Mouse (Mus musculus): ENCODE results near the gene Olfr643.

Olfr643 gene

DNA sequence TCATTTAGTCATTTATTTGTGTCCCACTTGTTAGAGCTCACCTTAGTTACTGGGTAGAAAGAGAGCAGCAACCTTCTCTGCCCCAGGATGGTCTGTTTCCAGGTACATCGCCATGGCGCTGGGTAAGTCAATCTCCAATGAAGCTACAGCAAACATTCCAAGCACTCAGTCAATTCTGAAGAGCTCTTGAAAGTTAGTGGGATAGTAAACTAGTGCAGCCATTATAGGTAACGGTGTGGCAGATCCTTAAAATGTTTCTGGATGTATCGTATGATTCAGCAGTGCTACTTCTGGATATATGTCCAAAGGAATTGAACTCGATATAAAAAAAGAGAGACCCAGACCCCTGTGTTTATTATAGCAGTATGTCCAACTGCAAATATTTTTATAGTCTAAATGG lies at the start of gene Olfr643:
TSS of gene Olfr643 (minus strand) at position 101 of the 400 bp plus-strand sequence.
- no peak for DNase-seq (ENCODE audit: low spot score in 2 of 2)

DNA sequence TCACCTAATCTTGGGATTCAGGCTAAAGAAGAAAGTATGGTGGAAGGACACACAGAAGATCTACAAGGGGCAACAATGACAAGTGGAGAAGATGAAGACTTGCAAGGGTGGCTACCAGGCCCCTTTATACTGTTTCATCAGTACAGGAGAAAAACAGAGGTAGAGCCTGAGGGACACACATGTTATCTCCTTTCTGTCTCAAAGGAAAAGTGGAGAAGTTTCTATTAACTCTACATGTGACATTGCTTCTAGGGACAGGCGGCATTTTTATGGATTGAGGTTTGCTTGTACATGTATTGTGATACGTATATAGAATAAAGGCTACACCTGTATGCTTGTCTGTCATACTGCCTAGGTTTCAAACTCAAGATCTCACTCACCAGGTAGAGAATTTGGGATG lies 46.1 kb upstream of the Olfr643 start, which contains the start of gene Olfr648:
TSS of gene Olfr648 (minus strand) at position 101 of the 400 bp plus-strand sequence.
- no peak for DNase-seq (ENCODE audit: low spot score in 2 of 2)

DNA sequence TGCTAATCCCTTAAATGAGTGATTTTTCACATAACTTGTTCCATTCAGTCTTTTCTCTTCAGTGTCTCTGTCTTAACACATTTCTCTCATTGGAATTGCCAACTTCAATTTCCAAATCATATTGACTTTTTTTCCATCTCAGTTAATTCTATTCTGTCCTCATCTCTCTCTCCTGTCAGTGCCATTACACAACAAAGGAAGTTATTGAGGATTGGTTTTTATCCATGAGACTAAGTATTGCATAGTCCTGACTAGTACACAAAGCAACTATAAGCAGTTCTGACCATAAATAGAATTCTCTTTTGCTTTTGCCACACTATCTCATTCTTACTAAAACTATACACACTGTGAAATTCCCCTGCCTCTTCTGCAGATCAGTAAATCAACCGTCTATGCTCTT lies 41.9 kb upstream of the Olfr643 start:
- no peak for DNase-seq (ENCODE audit: low spot score in 2 of 2)

- DNase-seq (ENCODE audit: low spot score in 2 of 2) = no peak
These were observed 41.3 kb upstream of the Olfr643 start for GRCm38 (mm10) chr7:104178422-104179054.

DNA sequence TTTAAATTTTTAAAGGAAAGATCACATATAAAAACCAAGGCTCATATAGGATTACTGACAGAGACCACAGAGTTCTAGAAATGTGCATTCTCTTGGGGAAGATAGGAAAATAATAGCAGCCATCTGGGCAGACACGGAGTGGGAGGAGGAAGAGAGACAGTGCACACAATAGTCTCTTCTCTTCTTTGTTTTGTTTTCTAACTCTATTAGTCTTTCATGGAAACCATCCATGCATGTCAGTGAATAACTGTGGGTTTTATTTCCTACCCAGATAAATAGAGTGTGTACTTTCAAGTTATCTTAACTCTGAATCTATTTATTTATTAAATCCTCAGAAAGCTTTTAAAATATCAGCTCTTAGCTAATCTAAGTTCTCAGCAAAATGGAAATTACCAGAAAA lies 37.9 kb upstream of the Olfr643 start:
- DNase-seq (ENCODE audit: low spot score in 2 of 2) = no peak

DNA sequence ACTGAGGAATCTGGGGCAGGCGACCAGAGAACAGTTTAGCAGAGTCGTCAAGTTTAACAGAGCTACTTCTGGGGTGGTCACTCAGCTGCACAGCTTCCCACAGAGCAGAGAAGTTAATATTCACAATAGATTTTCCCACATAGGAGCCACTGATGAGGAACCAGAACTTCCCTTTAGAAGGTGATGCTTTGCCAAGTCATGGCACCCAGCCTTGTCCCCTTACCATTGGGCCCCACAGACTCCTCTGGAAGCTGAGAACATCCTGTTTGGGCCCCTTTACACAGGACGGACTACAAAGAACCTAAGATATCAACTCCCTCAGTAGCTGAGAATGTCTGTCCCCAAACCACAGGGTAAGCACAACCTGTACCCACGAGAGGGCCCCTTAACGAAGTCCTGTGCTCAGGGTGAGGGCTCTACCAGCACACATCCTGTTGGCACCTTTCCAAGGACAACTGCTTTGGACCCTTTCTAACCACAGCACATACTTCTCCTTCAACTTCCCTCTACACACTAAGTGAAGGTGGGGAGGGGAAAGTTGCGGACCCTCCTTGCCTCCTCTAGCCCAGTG lies 32.5 kb upstream of the Olfr643 start:
- DNase-seq (ENCODE audit: low spot score in 2 of 2) = no peak

- no peak for DNase-seq (ENCODE audit: low spot score in 2 of 2)
These were observed 29.9 kb upstream of the Olfr643 start for GRCm38 (mm10) chr7:104167105-104167504.

DNA sequence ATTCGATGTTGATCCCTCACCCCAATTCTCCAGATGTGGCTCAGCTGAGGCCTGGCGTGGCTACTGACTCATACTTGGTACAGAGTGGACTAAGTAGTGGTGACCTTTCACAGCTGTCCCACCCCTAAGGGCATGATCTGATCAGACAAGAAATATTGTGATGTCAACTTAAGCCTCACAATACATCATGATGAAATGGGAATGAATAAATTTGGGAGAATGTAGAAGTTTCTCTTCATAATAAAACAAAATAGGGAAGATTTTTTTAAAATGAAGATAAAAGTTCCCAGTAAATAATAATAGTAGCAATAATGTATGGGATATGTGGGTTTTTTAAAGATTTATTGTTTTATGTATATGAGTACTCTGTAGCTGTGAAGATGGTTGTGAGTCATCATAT lies 13.3 kb upstream of the Olfr643 start, which contains the start of gene Ubqlnl:
TSS of gene Ubqlnl (minus strand) at position 101 of the 400 bp plus-strand sequence.
- no peak for DNase-seq (ENCODE audit: low spot score in 2 of 2)

DNA sequence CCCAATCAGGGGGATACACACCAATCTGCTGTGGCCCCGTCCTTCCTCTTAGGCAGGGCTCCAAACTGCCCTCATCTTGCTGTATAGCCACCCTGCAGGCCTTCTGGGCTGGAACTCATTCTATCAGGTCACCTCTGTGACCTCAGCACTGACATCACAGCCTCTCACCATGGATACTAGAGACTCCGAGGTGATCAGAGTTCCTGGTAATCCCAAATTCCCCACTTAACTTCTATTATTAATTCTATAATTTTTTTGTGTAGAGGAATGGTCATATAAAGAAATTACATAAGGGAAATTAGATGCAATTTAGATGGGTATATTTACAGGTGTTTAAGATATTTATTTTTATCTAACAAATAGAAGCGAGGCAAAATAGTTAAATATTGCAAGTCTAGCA lies 6.0 kb upstream of the Olfr643 start, which contains the start of gene Ubqln3:
TSS of gene Ubqln3 (minus strand) at position 101 of the 400 bp plus-strand sequence.
- DNase-seq (ENCODE audit: low spot score in 2 of 2) = no peak

DNA sequence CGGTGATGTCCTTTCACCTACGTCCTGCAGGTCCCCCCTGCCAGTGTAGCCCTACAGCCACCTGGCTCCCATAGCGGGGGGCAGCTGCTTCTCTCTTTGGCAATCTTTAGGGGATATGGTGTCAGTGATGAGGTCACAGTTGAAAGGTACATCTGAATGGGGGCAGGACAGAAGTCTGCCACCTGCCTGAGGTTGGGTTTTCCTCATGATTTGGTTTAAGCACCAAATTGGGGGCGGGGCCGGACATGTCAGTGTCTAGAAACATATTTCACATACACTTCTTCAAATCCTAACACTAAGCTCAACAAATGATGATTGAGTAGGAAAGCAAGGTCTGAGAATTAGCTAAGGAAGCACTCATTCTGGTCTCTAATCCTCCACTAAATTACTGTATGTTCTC lies 7.5 kb downstream of the Olfr643 start, which contains the start of gene Ubqln5:
TSS of gene Ubqln5 (minus strand) at position 101 of the 400 bp plus-strand sequence.
- no peak for DNase-seq (ENCODE audit: low spot score in 2 of 2)

DNA sequence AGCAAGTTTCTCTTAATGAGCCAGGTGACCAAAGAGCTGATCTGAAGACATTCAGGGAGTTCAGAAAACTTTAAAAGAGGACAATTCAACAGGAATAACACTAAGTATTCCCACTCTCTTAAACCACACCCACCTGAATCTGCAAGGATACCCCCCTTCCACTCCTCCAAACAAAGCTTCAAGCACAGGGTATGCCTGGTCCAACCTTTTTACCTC lies 32.5 kb downstream of the Olfr643 start, which contains the start of gene Olfr646:
TSS of gene Olfr646 (plus strand) at position 117 of the 216 bp plus-strand sequence.
- DNase-seq (ENCODE audit: low spot score in 2 of 2) = no peak

GRCm38 (mm10) chr7:104103913-104104756 lies 33.1 kb downstream of the Olfr643 start:
- DNase-seq (ENCODE audit: low spot score in 2 of 2) = no peak

GRCm38 (mm10) chr7:104085365-104085764 lies 51.8 kb downstream of the Olfr643 start, which contains the start of gene Olfr645:
TSS of gene Olfr645 (minus strand) at chr7:104085465.
- no peak for DNase-seq (ENCODE audit: low spot score in 2 of 2)

- DNase-seq (ENCODE audit: low spot score in 2 of 2) = no peak
These were observed 65.4 kb downstream of the Olfr643 start, which contains the start of gene Olfr644 for GRCm38 (mm10) chr7:104071769-104072168. TSS of gene Olfr644 (minus strand) at chr7:104071869.

- no peak for DNase-seq (ENCODE audit: low spot score in 2 of 2)
These were observed 75.9 kb downstream of the Olfr643 start, which contains the start of gene 4930516K23Rik for GRCm38 (mm10) chr7:104061345-104061744. TSS of gene 4930516K23Rik (minus strand) at chr7:104061445.

GRCm38 (mm10) chr7:104059215-104059614 lies 78.0 kb downstream of the Olfr643 start:
- no peak for DNase-seq (ENCODE audit: low spot score in 2 of 2)

- no peak for DNase-seq (ENCODE audit: low spot score in 2 of 2)
These were observed 84.6 kb downstream of the Olfr643 start, which contains the start of gene Olfr642 for GRCm38 (mm10) chr7:104052566-104052965. TSS of gene Olfr642 (minus strand) at chr7:104052666.

DNA sequence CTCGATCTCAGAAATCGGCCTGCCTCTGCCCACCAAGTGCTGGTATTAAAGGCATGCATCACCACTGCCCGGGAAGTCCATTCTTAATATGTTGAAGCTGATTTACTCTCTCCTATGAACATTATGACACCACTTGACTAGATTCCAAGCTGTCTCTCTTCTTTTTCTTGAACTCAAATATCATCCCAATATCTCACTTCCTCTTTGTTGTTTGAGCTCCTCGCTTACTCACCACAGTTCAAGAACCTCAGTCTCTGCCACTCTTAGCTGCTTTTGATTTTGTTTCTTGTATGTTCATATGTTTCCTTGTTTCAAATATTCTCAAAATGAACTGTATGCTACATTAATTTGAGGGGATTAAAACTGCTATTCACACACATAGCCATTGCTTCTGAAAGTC lies 86.5 kb downstream of the Olfr643 start:
- no peak for DNase-seq (ENCODE audit: low spot score in 2 of 2)

- DNase-seq (ENCODE audit: low spot score in 2 of 2) = no peak
These were observed 102.1 kb downstream of the Olfr643 start, which contains the start of gene Olfr641 for GRCm38 (mm10) chr7:104035145-104035544. TSS of gene Olfr641 (plus strand) at chr7:104035445.

DNA sequence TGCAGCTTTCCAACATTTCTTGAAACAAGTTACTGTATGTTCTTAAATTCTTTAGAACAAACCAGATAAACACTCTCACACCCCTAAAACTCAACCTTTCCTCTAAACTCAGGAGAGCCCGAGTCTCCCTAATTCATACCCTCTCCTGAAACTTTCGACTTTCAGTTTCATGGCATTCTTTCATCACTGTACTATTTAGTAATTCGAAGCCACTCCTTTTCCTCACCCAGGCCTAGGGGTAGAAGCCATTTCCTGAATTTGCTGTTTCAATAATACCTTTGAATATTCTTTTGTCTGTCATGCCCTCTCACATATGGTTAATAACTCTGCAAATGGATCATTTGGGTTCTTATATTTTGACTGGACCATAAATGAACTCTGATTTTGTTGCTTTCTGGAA lies 110.2 kb downstream of the Olfr643 start:
- DNase-seq (ENCODE audit: low spot score in 2 of 2) = no peak

GRCm38 (mm10) chr7:104025473-104025872 lies 111.7 kb downstream of the Olfr643 start, which contains the start of gene Olfr640:
TSS of gene Olfr640 (minus strand) at chr7:104025573.
- no peak for DNase-seq (ENCODE audit: low spot score in 2 of 2)

- no peak for DNase-seq (ENCODE audit: low spot score in 2 of 2)
These were observed 115.6 kb downstream of the Olfr643 start for GRCm38 (mm10) chr7:104021651-104022050.

All from right cerebral cortex, adult 2 months (tissue).